In genomic region chr12:80838271-80838670, GRCm38 (mm10) we compare ENCODE assay signal across 13 mouse cellular contexts.
"Had no signal": no experiment of that assay in that cellular context is flagged by ENCODE, and none has a peak within 500 bp of the region (broad histone marks: within the 10 kb centered on the region; RNA-seq: fewer than 3 reads in every experiment).

No protein-coding gene starts in this region.

- H3K4me3 ChIP-seq: liver, embryonic 15.5 days; midbrain, embryonic 12.5 days; stomach, embryonic 15.5 days had no signal

- H3K9me3 ChIP-seq: liver, embryonic 15.5 days; midbrain, embryonic 12.5 days; stomach, embryonic 15.5 days had no signal

- H3K9ac ChIP-seq: liver, embryonic 15.5 days; lung, embryonic 14.5 days; midbrain, embryonic 12.5 days; stomach, embryonic 15.5 days had no signal

- ATAC-seq: midbrain, embryonic 16.5 days had no signal

- DNase-seq: kidney, adult 8-10 months; kidney, postnatal 36 days; left cerebral cortex, postnatal 4 days; lung, embryonic 14.5 days; lung, postnatal 14 days; right cerebral cortex, postnatal 14 days; thymus, adult 2 months; thymus, postnatal 25 days had no signal

- H3K4me2 ChIP-seq: liver, embryonic 11.5 days; liver, embryonic 15.5 days; lung, embryonic 14.5 days; midbrain, embryonic 12.5 days; stomach, embryonic 15.5 days had no signal

- H3K27ac ChIP-seq: midbrain, embryonic 12.5 days had no signal

- H3K27me3 ChIP-seq: liver, embryonic 15.5 days; midbrain, embryonic 12.5 days; stomach, embryonic 15.5 days had no signal

- H3K36me3 ChIP-seq: liver, embryonic 15.5 days; midbrain, embryonic 12.5 days; stomach, embryonic 15.5 days had no signal
